Mouse (Mus musculus): Measurements from ENCODE around the gene Ethe1.

DNA sequence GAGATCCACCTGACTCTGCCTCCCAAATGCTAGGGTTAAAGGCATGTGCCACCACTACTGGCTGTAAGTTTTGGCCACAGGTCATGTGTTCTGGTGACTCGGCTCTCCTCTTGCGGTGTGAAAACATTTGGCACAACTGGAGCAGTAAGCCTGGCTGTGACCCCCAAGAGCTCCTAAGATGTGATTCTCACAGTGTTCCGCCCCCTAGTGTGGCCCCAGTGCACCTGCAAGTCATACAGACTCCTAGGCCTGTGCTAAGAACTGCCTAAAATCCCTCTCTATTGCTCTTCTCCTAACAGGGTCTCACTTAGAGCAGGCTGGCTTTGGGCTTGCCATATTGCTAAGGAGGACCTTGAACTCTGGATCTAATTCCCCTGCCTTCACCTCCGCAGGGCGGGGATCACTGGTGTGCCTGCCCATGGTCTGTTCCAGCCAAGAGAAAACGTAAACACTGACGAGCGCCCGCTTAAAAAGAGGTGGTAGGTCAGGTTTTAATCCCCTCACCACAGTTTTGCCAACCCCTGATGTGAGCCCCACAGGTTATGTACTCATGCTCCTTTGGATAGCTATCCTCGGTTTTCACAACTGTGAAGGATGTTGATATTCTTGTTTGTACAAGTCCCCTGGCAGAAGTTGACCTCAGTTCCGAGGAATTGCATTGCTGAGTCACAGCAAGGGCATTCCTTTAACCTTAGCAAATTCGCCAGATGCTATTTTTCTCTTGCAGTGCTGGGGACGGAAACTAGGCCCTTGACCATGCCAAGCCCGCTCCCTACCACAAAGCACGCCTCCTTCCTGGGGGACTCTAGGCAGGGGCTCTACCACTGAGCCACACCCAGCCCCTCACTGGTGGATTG lies 12.1 kb downstream of the Ethe1 start:
- TF ChIP-seq RCOR1 (IDR thresholded peaks at IDR 0.05; ENCODE audit: low read depth, low read length), result no peak
- TF ChIP-seq POLR2A (IDR thresholded peaks at IDR 0.05; ENCODE audit: control insufficient read depth in 1 of 2, insufficient read depth in 1 of 2, low read depth in 1 of 2, low read length in 2 of 2, poor library complexity in 1 of 2), result no peak
- TF ChIP-seq CHD2 (IDR thresholded peaks at IDR 0.05; ENCODE audit: low read length), result no peak
- no peak for TF ChIP-seq TBP (IDR thresholded peaks at IDR 0.05; ENCODE audit: low read depth, low read length)
- no peak for TF ChIP-seq ZC3H11A (IDR thresholded peaks at IDR 0.05; ENCODE audit: low read depth, low read length)
- TF ChIP-seq CTCF (IDR thresholded peaks at IDR 0.05 in 2 of 3, conservative IDR thresholded peaks at IDR 0.05 in 1 of 3; ENCODE audit: control insufficient read depth in 1 of 3, insufficient read depth in 1 of 3, low read depth in 2 of 3, low read length in 3 of 3, poor library complexity in 1 of 3, severe bottlenecking in 1 of 3), result peak; percentile 44 to 64 (median 60)
- no peak for TF ChIP-seq USF2 (IDR thresholded peaks at IDR 0.05; ENCODE audit: borderline replicate concordance in 1 of 2, insufficient read depth in 1 of 2, low read depth in 1 of 2, low read length in 2 of 2)
- TF ChIP-seq POLR2AphosphoS2 (IDR thresholded peaks at IDR 0.05; ENCODE audit: low read length), result no peak
- TF ChIP-seq ZNF384 (IDR thresholded peaks at IDR 0.05; ENCODE audit: low read depth, low read length), result no peak
- no peak for TF ChIP-seq GATA1 (IDR thresholded peaks at IDR 0.05; ENCODE audit: low read depth, low read length)
- TF ChIP-seq SMC3 (IDR thresholded peaks at IDR 0.05; ENCODE audit: low read depth, low read length), result peak; percentile 40

Data from MEL (cell line).